ENCODE assay signal across 8 mouse cellular contexts in genomic region chr15:97054767-97055489, GRCm38 (mm10). TPM values are rescaled to one million over a fixed set of nuclear protein-coding genes. Genes with fewer than 3 reads are reported as not detected.
DNase-seq lines count a peak whose midpoint lies in the region; ATAC-seq and TF ChIP-seq lines count a peak whose summit lies in the region.

No protein-coding gene starts in this region.

- H3K4me2 ChIP-seq in kidney, embryonic 15.5 days: peak overlapping the region; percentile 83
- peak overlapping the region; percentile 39 for H3K4me2 ChIP-seq in forebrain, embryonic 14.5 days (ENCODE audit: low read length)
- peak overlapping the region; percentile 72 for H3K4me2 ChIP-seq in intestine, embryonic 15.5 days (replicated peaks)
- H3K4me2 ChIP-seq in neural tube, embryonic 13.5 days: peak overlapping the region; percentile 56

- DNase-seq in kidney, adult 18-20 months: no peak
- peak; percentile 19 for DNase-seq in forebrain, embryonic 14.5 days (ENCODE audit: low spot score)
- DNase-seq in thymus, adult 2 months: no peak
- DNase-seq in c-Kit-positive CD71-positive TER-119-positive erythroid progenitor cells, embryonic 14.5 days (ENCODE audit: low spot score): no peak
- no peak for DNase-seq in layer of hippocampus, adult 9-10 months (ENCODE audit: low spot score)

- TF ChIP-seq POLR2A in thymus, adult 2 months (IDR thresholded peaks at IDR 0.05; ENCODE audit: control insufficient read depth, extremely low read depth, insufficient read depth, low read length, poor library complexity): no peak

- peak overlapping the region; percentile 78 for H3K27ac ChIP-seq in kidney, embryonic 15.5 days
- H3K27ac ChIP-seq in forebrain, embryonic 14.5 days (ENCODE audit: low read depth, low read length): no peak overlapping the region
- H3K27ac ChIP-seq in intestine, embryonic 15.5 days: peak overlapping the region; percentile 64
- no peak overlapping the region for H3K27ac ChIP-seq in neural tube, embryonic 13.5 days (replicated peaks)
- H3K27ac ChIP-seq in thymus, adult 2 months (ENCODE audit: control insufficient read depth, insufficient read depth, low read length): no peak overlapping the region

- H3K9ac ChIP-seq in kidney, embryonic 15.5 days: peak overlapping the region; percentile 60
- no peak overlapping the region for H3K9ac ChIP-seq in forebrain, embryonic 14.5 days (ENCODE audit: low read length)
- peak overlapping the region; percentile 46 for H3K9ac ChIP-seq in intestine, embryonic 15.5 days
- peak overlapping the region; percentile 47 for H3K9ac ChIP-seq in neural tube, embryonic 13.5 days

- peaks cover 14% of the 10 kb centered on the region for H3K9me3 ChIP-seq in kidney, embryonic 15.5 days (replicated peaks)
- peaks cover 5% of the 10 kb centered on the region; the same call in 1 of the 2 replicates for H3K9me3 ChIP-seq in forebrain, embryonic 14.5 days (replicated peaks; ENCODE audit: control insufficient read depth, low read length)
- no peaks in the 10 kb centered on the region; the same call in 1 of the 2 replicates for H3K9me3 ChIP-seq in intestine, embryonic 15.5 days
- peaks cover 8% of the 10 kb centered on the region; the same call in 1 of the 2 replicates for H3K9me3 ChIP-seq in neural tube, embryonic 13.5 days

- H3K27me3 ChIP-seq in kidney, embryonic 15.5 days: no peaks in the 10 kb centered on the region
- H3K27me3 ChIP-seq in forebrain, embryonic 14.5 days (replicated peaks; ENCODE audit: control insufficient read depth, insufficient read depth, low read length): no peaks in the 10 kb centered on the region
- no peaks in the 10 kb centered on the region for H3K27me3 ChIP-seq in intestine, embryonic 15.5 days (replicated peaks)
- H3K27me3 ChIP-seq in neural tube, embryonic 13.5 days: peaks cover 18% of the 10 kb centered on the region
- peaks cover 2% of the 10 kb centered on the region; the same call in 1 of the 2 replicates for H3K27me3 ChIP-seq in thymus, adult 2 months (ENCODE audit: control insufficient read depth, insufficient read depth, low read length)

- no peak; the same call in 1 of the 2 replicates for ATAC-seq in kidney, embryonic 15.5 days (replicated peaks; ENCODE audit: low FRiP score)
- ATAC-seq in forebrain, embryonic 14.5 days: no peak
- peak; percentile 37; the same call in 1 of the 2 replicates for ATAC-seq in intestine, embryonic 15.5 days
- ATAC-seq in neural tube, embryonic 13.5 days (ENCODE audit: low read depth): no peak

- H3K36me3 ChIP-seq in kidney, embryonic 15.5 days: no peaks in the 10 kb centered on the region
- no peaks in the 10 kb centered on the region for H3K36me3 ChIP-seq in forebrain, embryonic 14.5 days (ENCODE audit: control insufficient read depth, insufficient read depth, low read length)
- no peaks in the 10 kb centered on the region for H3K36me3 ChIP-seq in intestine, embryonic 15.5 days
- no peaks in the 10 kb centered on the region for H3K36me3 ChIP-seq in neural tube, embryonic 13.5 days
- H3K36me3 ChIP-seq in thymus, adult 2 months (ENCODE audit: control insufficient read depth, insufficient read depth, low read length): no peaks in the 10 kb centered on the region

- peaks cover 18% of the 10 kb centered on the region for H3K4me1 ChIP-seq in kidney, embryonic 15.5 days
- no peaks in the 10 kb centered on the region for H3K4me1 ChIP-seq in forebrain, embryonic 14.5 days (ENCODE audit: control insufficient read depth, insufficient read depth, low read length)
- H3K4me1 ChIP-seq in intestine, embryonic 15.5 days (replicated peaks): peaks cover 8% of the 10 kb centered on the region; the same call in 1 of the 2 replicates
- peaks cover 11% of the 10 kb centered on the region; the same call in 1 of the 2 replicates for H3K4me1 ChIP-seq in neural tube, embryonic 13.5 days (replicated peaks)
- H3K4me1 ChIP-seq in thymus, adult 2 months (replicated peaks; ENCODE audit: control insufficient read depth, insufficient read depth, low read length): no peaks in the 10 kb centered on the region

- no peak for TF ChIP-seq CTCF in thymus, adult 2 months (IDR thresholded peaks at IDR 0.05; ENCODE audit: borderline replicate concordance, control insufficient read depth, extremely low read depth, insufficient read depth, low read length, poor library complexity)

- peak overlapping the region; percentile 58 for H3K4me3 ChIP-seq in kidney, embryonic 15.5 days (replicated peaks)
- peak overlapping the region; percentile 21 for H3K4me3 ChIP-seq in forebrain, embryonic 14.5 days (ENCODE audit: low read depth, low read length)
- H3K4me3 ChIP-seq in intestine, embryonic 15.5 days (replicated peaks): peak overlapping the region; percentile 46
- peak overlapping the region; percentile 33 for H3K4me3 ChIP-seq in neural tube, embryonic 13.5 days
- H3K4me3 ChIP-seq in thymus, adult 2 months (ENCODE audit: control insufficient read depth, insufficient read depth, low read length): no peak overlapping the region

- 43% methylated on average over 31 of the region's 31 CpGs for WGBS in kidney, embryonic 15.5 days
- WGBS in forebrain, embryonic 14.5 days: 44% methylated on average over 31 of the region's 31 CpGs
- 44% methylated on average over 31 of the region's 31 CpGs for WGBS in intestine, embryonic 15.5 days
- 44% methylated on average over 31 of the region's 31 CpGs for WGBS in neural tube, embryonic 13.5 days
- 58% methylated on average over 31 of the region's 31 CpGs for WGBS in thymus, adult 2 months

RNA-seq across cellular contexts. Expression of gene Slc38a4, which starts 0.8 kb away (rescaled TPM):
- 72.7 and 76.0 TPM in 2 replicates for polyA plus RNA-seq in kidney, embryonic 15.5 days (2015; fragmentation: Nextera tagmentation; extraction: Ambion mirVana)
- polyA plus RNA-seq in forebrain, embryonic 14.5 days (2014; fragmentation: Nextera tagmentation; extraction: Ambion mirVana): 4.6 and 5.7 TPM in 2 replicates
- polyA plus RNA-seq in intestine, embryonic 15.5 days (2015; fragmentation: Nextera tagmentation; extraction: Ambion mirVana): 42.9 and 50.5 TPM in 2 replicates
- polyA plus RNA-seq in neural tube, embryonic 13.5 days (2015; fragmentation: Nextera tagmentation; extraction: Ambion mirVana): 8.5 and 14.1 TPM in 2 replicates
- 1.8 and 2.2 TPM in 2 replicates for polyA plus RNA-seq in thymus, adult 2 months (2012; rRNA removed)

Comparison
In these comparisons a context has a peak if more than half of its experiments do, and no peak if none do; other contexts are left out.
1. H3K27ac ChIP-seq: peak in kidney, embryonic 15.5 days (single experiment) and intestine, embryonic 15.5 days (single experiment); none in forebrain, embryonic 14.5 days (single experiment), neural tube, embryonic 13.5 days (single experiment) and thymus, adult 2 months (single experiment).
2. Peak in every context shown above with its lines, with median percentiles within 50 percentile points of each other: H3K4me2 ChIP-seq.